Mouse (Mus musculus) adrenal gland, adult 18-20 months (tissue): ENCODE data around the gene Adprhl2. TPM values are rescaled to one million over a fixed set of nuclear protein-coding genes. Genes with fewer than 3 reads are reported as not detected.

Experiments
- DNase-seq, 2 experiments: peaks; one replicate each; pipeline ENCODE4 v3.0.0; 2021 to 2022; ENCODE audit warnings: low spot score in 2 of 2
- long read RNA-seq, 2 experiments: library from polyadenylated mRNA; stranded (forward); transcript quantifications; one replicate each; pipeline ENCODE4 v2.0.0; 2021
- total RNA-seq, 2 experiments: library from RNA; stranded (reverse); gene quantifications; 1 replicate in 1 of 2; 2 replicates in 1 of 2; pipeline ENCODE4 v1.2.3; 2021

Gene Adprhl2
- total RNA-seq = 10 to 100 TPM; 31.0 to 31.2 TPM
- long read RNA-seq, experiment 1, transcript Adprhl2-201 (6 exons, 1,672 nt) = major isoform, 34 of 41 reads
- long read RNA-seq, experiment 1, partial matches to known transcripts = 0 of 41 reads
- long read RNA-seq, experiment 1, other reads (novel, unspliced or antisense) = 6 of 41 reads
- long read RNA-seq, experiment 2, transcript Adprhl2-201 (6 exons, 1,672 nt) = major isoform, 117 of 127 reads
- long read RNA-seq, experiment 2, partial matches to known transcripts = 3 of 127 reads
- long read RNA-seq, experiment 2, other reads (novel, unspliced or antisense) = 5 of 127 reads

DNA sequence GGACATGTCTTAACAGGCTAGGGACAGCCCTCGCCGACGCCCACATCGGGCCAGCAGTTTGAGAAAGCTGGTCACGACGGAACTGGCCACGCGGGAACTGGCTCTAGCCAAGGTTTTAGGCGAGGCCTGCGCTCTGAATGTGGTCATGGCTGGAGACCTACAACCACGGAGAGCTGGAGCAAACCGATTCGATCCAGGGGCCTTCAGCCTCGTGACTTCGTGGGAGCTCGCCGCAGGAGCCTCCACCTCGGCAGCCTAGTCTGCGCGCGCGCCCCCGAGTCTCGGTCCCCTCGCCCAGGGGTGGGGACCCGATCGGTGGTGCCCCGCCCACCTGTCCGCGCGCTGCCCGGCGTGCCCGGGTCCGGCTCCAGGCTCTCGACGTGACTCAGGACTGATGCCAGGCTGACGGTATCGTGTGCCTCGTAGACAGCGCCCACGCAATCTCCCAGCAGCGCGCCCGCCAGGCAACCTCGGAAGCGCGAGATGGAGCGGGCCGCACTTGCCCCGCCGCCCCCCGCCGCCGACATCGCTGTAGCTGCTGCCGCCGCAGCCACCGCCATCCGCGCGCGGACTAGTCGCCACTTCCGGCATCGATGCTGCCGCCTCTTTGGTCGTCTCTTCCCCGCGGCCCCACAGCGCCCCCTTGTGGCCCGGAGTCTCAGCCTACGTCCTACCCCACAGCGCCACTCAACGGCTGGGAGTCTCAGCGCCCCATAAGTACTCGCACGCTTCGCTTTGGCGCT is at the start of gene Adprhl2:
Adprhl2 (minus strand) TSS at position 593 of the 743 bp plus-strand sequence.
- peak; percentile 100 for DNase-seq

DNA sequence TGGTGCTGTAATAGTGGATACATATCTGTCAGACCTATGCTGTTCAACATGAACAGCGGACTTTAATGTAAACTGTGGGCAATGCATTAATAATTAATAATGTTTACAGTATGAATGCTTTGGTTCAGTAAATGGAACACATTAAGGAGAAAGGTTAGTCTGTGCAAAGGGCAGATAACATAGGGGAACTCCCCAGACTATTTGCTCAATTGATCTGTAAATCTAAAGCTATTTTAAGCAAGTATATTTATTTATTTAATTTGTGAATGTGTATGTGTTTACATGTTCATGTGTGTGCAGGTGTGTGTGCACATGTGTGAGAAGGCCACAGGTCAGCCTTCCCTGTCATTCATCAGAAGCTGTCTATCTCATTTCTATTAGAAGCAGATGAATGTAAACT is 38.6 kb upstream of the Adprhl2 start:
- DNase-seq = no peak

DNA sequence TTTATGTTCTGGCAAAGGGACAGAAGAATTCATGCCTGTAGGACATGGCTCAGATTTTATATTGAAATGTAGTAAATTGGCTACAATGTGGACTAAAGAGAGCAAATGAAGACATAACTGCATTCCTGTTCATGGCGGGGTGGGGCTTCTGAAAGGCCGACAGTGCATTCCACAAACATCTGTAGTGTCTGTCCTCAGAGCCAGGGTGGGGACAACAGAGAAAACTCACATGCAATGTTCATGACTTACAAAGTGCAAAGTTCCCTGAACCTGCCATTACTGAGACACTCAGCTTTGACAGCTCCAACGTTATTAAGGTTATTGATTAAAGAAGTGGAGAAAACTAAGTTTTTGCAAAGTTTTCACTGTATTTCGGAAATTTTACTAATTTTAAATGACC is 21.9 kb upstream of the Adprhl2 start:
- DNase-seq = no peak

DNA sequence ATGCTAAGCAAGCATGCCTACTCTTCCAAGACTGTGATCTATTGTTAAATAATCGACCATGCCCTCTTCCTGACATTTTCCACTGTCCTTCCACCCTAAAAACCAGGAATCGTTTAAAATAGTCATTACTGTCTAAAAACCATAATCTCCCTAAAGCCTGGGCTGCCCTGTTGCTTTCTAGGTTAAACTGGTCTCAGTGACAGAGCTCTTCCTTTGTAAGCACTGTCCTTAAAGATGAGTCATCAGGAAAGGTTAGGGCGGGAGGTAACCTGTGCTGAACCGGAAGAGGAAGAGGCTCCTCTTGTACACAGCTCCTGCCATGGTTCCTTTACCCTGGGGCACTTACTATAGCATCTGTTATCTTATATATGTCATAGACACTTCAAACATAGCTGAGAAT is 18.0 kb upstream of the Adprhl2 start:
- DNase-seq = no peak

DNA sequence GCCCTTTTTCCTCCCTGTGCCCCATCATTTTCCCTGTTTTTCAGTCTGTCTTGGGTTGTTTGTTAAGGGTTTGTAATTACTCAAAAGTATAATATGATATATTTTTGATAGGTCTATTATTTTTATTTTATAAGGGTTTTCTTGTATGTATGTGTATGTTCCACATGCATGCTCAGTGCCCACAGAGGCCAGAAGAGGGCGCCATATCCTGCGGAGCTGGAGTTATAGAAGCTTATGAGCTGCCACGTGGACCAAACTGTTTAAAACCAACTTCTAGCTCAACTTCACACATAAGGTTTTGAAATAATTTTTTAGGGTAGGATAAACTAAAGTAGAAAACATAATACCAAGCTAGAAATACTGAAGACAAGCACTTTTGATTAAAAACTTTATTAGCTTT is 10.9 kb upstream of the Adprhl2 start:
- no peak for DNase-seq

DNA sequence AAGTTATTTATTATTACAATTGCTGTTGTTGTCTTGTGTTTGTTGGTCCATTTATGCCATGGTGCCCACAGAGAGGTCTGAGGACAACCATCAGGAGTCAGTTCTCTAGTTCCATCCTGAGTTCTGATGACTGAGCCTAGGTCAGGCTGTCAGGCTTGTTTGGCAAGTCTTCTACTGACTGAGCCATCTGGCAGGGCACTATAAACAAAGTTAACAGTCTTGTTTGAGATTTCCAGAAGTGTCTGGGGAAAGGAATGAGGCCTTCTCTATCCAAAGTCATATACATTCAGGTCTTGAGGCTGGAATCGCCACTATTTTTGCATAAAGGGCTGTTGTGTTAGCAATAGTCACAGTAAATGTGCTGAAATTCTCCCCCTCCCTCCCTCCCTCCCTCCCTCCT is 10.2 kb upstream of the Adprhl2 start:
- no peak for DNase-seq

DNA sequence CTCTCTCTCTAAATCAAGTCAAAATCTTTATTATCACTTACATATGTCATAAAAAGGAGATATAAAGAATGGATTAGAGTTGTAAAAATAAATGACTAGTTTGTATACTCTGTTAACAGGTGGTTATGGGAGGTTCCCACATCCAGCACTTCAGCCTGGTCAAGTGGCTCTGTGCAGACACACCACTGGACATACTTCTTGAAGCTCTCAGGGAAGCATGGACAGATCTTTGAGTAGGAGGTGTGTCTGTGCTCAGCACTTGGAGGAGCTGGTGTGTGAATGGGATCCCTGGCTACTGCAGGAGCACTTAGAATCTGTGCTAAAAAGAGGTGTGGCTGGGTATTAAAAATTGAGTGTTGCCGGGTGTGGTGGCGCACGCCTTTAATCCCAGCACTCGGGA is 8.8 kb upstream of the Adprhl2 start:
- no peak for DNase-seq

DNA sequence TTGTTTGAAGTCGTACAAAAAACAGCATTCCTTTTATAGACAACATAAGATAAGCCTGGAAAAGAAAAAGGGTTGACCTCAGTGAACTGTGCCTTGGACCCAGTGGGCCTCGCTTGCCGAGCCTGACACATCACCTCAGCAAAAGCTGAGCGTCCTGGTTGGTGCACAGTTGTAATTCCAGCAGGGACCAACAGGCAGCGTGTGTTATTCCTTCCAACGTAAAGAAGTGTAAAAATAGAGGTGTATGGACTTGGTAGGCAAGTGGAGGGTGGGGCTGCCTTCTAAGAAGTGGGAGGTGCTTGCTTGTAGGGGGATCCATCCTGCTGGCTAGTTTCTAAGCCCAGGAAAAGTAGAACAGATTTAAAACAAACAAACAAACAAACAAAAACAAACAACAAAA is 4.5 kb upstream of the Adprhl2 start:
- DNase-seq = peak in 1 of 2 experiments; percentile 14

DNA sequence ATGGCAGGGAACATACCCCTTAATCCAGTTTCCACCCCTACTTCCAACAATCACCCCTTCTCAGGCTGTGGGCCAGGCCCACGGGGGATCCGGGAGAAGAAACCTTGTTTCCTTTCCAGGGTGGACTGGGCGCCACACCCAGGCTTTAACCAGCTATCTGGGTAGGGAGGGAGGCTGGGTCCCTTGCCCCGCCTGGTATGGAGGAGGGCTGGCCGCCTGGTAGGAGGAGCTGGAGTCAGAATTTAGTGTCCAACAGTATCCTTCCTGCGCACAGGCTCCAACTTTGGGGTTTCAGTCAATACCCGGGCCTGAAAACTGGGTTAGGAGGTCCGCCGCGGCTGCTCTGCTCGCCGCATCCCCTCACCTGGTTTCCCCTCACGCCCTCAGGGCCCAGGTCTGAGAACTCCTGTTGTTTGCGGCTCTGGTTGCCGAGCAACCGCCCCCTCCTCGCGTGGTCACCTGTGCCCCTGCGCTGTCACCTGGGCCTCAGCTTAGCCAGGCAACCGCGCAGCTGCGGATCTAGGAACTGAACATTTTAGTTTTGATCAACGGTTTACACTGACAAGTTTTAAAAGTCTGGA is 3.9 kb upstream of the Adprhl2 start, which contains the start of gene Tekt2:
Tekt2 (minus strand) TSS at position 408 of the 581 bp plus-strand sequence.
- peak in 1 of 2 experiments; percentile 23 for DNase-seq

DNA sequence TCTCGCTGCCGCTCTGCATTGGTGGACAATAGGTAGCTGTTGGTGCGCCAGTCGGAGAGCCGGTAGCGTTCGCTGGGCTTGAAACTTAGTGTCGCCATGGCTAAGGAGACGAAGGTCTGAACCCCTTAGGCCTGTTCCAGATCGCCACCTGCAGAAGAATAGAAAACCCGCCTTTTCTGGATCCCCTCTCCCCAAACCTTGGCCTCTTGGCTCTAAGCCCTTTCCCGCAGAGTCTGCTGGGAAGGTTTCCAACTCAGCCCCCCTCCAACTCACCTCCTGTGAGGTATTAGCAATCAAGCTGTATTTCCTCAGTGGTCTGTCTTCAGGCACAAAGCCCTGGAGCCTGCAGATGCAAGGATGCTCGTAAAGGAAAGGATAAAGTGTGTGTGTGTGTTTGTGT is 3.4 kb upstream of the Adprhl2 start:
- DNase-seq = no peak

DNA sequence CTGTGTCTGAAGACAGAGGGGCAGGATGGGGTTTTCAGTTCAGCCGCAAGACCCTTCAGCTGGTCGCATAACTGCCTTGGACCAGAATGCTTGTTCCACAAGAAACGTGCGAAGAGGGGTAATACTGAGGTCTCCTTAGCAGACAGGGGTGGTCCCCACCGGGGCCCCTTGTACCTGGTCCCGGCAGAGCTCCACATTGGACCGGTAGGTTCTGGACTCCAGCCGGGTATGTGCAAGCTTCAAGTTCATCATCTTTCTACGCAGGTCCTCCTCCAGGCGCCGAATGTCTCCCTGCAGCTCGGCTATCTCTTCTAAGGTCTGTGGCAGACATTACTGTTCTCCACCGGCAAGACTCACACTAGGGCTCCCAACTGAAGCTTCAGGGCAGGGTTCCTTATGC is 1.1 kb upstream of the Adprhl2 start:
- DNase-seq = no peak

DNA sequence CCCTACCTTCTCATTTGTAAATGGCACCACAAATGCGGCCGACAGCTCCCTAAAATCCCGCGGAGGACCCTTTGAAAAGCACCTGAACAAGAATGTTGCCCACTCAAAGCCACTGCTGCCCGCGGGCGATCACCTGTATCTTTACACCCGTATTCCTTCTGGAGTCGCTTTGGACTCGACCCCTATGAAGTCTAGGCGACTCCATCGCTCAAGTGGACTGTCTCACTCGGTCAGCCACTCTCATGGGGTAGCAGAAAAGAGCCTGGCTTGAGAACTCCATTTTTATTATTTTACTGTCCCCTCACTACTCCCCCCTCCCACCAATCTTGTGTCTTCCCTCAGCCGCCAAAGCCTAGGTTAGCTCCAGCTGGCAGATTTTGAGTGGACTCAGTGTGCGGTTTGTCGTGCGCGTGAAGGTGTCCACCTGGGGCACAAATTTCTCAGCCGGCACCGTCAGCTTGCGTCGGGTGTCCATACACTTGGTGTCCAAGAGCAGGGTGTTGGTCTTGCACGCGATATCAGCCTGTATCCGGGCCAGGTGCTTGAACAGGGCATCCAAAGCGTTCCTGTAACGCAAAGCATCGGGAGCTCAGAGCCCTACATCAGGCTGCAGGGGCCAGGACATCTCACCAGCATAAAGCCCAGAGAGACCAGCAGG is 480 bp upstream of the Adprhl2 start:
- no peak for DNase-seq

DNA sequence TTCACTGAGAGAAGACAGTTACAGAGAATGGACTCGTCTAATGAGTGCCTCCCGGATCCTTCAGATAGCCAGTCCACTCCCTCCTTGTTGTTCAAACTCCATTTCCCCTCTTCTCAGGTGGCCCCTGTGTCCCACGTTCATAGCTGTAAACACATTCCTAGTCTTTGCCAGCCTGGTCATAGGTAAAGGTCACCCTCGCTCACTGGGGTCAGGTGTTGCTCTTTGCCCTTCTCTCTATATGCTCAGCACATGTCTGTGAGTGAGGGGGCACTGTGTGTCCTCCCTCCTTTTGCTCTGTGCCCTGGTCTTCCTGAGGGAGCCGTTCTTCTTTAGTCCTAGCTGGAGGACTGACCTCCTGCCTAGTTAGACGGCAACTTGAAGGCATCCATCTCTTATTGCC is 1.7 kb downstream of the Adprhl2 start:
- no peak for DNase-seq

DNA sequence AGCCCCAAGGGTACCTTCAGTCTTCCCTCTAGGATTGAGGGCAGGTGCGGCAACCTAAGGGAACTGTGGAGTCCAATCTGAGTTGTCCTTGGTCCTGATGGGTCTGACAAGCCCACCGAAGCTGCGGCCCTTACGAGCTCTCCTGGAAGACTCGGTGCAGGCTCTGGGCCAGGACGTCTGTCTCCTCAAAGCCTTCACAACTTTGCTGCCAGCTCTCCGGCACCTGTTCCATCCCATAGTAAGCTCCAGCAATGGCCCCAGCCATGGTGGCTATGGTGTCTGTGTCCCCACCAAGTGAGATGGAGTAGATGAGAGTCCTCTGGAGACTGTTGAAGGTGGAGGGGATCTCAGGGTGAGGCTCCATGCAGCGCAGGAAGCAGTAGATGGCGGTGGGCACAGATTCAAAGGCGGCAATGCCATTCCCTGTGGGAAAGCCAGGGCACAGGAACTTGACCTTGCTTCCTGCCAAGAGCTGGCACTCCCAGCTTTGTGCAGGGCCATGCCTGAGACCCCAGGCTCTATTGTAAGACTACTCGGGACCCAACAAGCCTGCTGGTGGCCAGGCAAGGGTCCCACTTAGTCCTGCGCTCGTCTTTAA is 5.0 kb downstream of the Adprhl2 start:
- DNase-seq = no peak

DNA sequence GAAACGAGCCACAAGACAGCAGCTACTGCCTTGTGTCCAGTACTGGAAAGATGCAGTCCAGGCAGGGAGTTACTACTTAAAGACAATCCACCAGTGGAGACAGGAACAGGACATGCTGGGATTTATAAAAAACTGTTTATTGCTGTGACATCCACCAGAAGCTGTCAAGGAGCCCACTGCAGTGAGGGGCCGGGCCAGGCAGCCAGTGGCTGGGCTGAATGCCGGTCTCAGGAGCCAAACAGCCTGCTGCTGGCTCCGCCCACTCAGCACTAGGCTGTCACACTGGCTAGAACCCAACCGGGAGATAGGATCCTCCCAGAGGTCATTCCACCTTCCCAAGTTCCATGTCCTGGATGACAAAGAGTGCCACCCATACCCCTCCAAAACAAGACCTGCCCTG is 5.6 kb downstream of the Adprhl2 start:
- DNase-seq = no peak

DNA sequence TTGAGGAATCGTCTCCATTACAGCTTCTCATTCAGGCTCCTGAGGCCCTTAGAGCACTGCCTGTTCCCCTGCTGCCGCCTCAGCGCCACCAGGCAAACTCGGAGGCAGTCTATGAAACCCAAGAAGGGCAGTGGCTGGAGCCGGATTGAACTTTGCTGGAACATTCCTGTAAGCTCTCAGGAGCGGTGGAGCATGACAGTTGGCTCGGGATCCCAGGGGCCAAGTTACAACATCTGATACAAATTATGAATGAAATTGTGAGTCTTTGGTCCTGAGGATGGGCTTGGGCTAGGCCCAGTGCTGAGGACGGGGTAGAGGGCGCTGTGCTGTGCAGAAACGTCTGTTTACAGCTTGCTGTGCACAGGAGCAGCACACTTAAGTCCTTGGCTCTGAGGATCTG is 7.1 kb downstream of the Adprhl2 start:
- no peak for DNase-seq

DNA sequence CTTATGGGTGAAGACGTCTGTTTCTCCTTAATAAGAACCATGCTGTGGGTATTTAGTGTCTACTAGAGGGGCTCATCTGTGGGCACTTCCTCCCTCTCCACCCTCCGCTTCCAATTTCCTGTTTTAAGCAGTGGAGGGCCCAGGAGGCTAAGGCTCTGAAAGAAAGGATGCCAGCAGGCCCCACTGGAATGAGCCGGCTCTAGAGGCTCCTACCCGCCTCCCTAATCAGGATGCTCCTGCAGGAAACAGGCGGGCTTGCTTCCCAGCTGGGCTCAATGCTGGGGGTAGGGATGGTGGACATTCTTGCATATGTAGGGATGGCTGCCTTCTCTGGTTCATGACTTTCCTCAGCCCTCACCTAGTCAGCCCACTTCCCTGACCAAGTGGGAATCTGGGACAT is 8.3 kb downstream of the Adprhl2 start:
- DNase-seq = no peak

DNA sequence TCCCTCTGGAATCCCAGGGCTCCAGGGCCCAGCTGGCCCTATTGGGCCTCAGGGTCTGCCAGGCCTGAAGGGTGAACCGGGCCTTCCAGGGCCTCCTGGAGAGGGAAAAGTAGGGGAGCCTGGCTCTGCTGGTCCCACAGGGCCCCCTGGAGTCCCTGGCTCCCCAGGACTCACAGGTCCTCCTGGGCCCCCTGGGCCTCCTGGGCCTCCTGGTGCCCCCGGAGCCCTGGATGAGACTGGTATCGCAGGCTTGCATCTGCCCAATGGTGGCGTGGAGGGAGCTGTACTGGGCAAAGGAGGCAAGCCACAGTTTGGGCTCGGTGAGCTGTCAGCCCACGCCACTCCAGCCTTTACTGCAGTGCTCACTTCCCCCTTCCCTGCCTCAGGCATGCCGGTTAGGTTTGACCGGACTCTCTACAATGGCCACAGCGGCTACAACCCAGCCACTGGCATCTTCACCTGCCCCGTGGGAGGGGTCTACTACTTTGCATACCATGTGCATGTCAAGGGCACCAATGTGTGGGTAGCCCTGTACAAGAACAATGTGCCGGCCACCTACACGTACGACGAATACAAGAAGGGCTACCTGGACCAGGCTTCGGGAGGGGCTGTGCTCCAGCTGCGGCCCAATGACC is 9.8 kb downstream of the Adprhl2 start:
- DNase-seq = no peak

DNA sequence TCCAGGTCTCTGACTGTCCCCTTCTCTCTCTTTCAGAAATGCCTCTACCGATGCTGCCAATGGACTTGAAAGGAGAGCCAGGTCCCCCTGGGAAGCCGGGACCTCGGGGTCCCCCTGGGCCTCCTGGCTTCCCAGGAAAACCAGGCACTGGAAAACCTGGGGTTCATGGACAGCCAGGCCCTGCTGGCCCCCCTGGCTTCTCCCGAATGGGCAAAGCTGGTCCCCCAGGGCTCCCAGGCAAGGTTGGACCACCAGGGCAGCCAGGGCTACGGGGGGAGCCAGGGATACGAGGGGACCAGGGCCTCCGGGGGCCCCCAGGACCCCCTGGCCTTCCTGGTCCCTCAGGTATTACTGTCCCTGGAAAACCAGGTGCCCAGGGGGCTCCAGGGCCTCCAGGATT is 11.2 kb downstream of the Adprhl2 start:
- DNase-seq = no peak

DNA sequence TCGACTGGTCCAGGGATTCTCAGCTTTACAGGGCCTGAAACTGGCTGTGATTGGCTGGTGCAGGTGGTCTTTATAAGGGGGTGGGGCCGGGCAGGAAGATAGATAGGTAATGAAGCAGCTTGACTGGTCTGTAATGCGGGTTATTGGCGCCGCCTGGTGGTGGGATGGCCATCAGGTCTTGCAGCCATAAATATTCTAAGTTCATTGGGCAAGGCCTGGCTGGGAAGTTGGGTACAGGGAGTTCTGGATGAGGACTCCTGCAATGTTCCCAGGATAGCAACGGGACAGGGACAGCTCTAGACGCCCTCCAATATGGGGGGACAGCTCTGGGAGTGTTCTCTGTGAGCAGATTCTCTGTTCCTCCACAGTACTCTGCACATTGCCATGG is 11.6 kb downstream of the Adprhl2 start:
- DNase-seq = peak; percentile 86 to 89
